Mouse (Mus musculus): Measurements from ENCODE around the gene Kcnab2.
A peak's percentile ranks its signal among the peaks of the same experiment; 100 is the strongest.

The Kcnab2 gene

DNA sequence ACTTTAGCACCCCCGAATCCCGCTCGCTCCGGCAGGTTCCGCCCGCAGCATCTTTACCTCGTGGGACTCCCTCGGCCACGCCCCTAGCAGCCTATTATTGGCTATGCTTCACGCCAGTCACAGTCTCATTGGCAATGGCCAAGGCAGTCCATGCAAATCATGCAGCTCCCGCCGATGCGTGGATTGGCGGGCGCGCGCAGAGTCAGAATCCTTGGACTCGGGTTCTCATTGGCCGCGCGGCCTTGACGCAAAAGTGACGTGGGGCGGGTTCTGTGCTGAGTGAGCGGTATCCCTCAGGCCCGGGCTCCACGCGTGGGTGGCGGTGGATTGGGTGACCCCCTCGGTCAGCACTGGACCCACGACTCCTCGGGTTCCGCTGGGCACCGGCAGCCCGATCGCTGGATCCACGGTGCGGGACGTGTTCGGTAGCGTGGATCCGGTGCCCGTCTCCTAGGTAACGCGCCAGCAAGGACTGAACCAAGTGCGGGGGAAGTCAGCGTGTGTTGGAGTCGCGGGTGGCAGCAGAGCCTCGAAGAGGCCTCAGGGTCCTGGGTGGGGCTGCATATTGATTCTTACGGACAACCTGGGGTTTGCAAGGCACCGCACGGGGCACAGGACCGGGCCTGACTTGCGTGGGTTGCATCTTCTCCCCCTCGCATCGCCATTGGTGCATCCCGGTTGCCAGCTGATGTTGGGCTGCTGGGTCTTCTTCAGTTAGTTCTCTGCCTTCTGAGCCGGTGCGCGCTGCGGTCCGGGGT lies at the start of gene Kcnab2:
TSS of gene Kcnab2 (minus strand) at position 406 of the 758 bp plus-strand sequence.
- peak; percentile 92 for ATAC-seq (ENCODE audit: insufficient number of reproducible peaks, low FRiP score, low TSS enrichment)

DNA sequence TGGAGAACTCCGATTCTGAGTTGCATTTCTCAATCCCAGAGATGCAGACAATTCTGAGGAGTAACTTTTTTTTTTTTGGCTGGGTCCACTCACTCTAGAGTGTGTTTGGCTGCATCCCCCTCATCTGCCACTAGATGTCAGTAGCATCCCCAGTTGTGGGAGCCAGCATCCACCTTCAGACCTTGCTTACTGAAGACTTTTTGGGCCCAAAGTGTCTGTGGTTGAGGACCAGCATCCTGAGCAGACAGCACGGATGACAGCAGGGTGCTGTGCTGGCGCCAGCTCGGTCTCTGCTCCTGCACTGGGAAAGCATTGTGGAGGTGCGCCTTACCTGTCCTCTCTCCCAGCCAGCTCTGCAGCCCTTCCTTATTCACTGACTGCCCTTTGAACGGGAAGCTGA lies 42.4 kb upstream of the Kcnab2 start:
- peak; percentile 87 for ATAC-seq (ENCODE audit: insufficient number of reproducible peaks, low FRiP score, low TSS enrichment)

DNA sequence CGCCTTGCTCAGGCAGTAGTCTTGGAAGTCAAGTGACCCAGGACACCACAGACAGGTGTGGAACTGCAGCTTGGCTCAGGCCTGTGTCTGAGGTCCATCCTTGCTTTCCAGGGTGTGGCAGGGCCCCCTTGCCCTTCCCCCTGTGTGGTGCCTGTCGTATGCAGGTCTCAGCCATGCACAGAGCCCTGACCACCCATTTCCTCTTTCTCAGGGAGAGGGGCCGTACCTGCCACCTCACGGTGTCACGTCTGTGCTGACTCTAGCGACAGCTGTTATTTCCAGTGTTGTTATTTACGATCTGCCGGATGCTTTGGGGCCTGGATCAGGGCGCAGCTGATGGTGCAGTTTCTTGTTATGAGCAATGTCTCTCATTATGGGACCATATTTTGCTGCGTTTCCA lies 41.4 kb upstream of the Kcnab2 start:
- ATAC-seq (ENCODE audit: insufficient number of reproducible peaks, low FRiP score, low TSS enrichment) = no peak

DNA sequence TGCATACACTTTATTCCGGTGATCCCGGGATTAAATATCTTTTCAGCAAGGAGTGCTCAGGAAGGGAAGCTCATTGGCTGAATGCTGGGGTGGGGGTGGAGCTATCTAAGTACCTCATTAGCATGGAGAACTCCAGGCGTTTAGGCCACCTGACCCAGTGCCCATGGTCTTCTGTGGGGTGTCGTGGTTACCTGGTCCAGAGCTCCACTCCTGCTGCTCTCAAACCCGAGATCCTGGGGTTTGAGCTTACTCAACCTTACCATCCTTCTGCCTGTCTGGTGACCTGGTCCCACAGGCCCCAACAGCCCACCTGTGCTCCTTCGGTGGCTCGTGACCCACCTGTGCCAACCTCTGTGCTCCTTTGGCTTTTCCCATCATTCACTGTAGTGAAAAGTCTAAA lies 37.2 kb upstream of the Kcnab2 start:
- ATAC-seq (ENCODE audit: insufficient number of reproducible peaks, low FRiP score, low TSS enrichment) = no peak

DNA sequence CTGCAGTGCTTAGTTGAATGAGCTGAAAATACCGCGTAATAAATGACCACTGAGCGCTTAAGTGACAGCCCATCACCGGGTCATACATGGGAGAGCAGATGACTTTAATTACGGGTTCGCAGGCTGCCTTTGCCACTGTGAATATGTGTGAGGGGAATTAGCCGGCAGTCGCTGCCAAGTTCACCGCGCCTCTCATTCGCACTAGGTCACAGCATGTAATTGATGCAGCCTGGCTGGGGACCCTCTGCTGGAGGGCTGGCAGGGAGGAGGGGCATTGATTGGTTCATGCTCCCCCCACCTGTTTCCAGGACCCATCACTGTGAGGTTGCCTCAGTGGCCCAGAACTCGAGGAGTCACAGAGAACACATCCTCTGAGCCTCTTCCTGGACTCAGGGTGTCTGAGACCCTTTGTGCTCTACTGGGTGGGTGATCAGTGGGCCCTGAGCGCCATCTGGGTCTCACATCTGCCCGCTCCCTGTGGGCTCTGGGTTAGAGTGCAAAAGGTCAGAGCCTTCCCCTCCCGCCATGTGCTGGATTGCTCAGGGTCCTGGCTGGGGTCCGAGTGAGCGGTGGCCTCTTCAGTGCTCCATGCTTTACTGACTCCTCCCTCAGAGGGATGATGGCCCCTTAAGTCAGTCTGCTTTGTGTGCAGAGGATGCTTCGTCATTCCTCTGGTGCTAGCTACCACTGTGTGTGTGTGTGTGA lies 34.7 kb upstream of the Kcnab2 start:
- no peak for ATAC-seq (ENCODE audit: insufficient number of reproducible peaks, low FRiP score, low TSS enrichment)

DNA sequence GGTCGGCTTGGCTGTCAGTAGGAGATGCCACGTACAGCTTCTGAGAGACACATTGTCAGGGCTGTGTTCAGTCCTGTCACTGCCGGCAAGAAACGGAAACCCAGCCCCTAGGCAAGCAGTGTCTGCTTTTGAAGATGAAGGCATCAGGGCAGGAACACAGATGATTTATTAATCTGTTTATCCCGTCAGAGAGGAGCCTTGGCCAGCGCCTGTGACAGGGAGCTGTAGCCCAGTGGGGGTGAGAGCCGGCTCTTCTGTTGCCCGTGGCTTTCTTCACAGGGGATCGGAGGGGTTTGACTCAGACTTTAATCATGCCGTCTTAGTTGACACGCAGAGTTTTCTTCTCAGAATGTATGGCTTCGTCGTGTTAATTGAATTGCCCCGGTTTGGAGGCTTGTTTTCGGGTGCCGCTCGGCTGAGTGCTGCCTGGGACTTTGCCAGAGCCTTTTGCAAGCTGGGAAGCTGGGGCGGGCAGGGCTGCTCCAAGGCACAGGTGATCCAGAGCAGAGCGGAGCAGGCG lies 16.7 kb upstream of the Kcnab2 start:
- no peak for ATAC-seq (ENCODE audit: insufficient number of reproducible peaks, low FRiP score, low TSS enrichment)

DNA sequence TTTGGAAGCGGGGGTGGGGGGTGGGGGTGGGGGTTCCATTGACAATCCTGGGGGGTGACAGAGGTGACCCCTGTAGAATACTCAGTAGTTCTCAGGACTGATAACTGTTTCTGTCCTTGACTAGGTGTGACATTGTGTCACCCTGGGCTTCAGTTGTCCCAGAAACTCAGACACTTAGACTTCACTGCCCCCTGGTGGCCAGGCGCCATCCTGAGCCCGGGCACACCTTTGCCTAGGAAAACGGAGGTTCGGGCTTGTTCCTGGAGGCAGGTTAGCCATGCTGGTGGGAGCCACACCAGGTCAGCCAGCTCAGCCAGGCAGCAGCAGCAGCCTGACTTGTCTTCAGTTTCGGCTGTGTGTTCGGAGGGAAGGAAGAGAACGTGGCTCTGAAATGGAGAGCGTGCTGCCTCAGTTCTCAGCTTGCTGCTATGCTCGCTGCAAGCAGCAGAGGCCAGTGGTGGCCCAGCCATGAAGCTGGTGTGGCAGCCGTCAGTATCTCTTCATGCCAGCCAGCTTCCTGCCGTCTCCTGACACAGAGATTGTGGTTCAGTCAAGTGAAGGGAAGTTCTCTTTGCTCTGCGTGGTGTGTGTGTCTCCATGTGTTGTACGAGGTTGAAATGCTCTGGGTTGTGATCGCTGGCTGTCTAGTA lies 13.7 kb upstream of the Kcnab2 start:
- ATAC-seq (ENCODE audit: insufficient number of reproducible peaks, low FRiP score, low TSS enrichment) = 0 out of 2 replicates have a peak, but pooled peaks have one; percentile 56

DNA sequence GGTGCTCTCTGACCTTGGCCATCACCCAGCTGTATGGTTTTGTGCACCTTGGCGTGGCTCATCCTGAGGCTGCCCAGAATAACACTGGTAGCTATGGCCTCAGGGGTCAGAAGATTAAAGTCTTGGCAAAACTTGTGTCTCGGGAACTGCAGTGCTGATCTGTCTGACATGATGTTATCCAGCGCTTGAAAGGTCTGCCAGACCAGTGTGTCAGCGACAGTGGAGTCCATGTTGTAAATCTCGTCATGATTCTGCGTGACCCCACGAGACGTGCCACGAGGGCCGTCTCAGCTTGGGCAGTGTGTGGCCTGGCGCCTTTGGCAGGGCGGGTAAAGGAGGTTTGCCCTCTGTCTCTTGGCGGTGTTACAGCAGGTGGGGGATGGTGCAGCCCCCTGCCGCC lies 12.6 kb upstream of the Kcnab2 start:
- no peak for ATAC-seq (ENCODE audit: insufficient number of reproducible peaks, low FRiP score, low TSS enrichment)

DNA sequence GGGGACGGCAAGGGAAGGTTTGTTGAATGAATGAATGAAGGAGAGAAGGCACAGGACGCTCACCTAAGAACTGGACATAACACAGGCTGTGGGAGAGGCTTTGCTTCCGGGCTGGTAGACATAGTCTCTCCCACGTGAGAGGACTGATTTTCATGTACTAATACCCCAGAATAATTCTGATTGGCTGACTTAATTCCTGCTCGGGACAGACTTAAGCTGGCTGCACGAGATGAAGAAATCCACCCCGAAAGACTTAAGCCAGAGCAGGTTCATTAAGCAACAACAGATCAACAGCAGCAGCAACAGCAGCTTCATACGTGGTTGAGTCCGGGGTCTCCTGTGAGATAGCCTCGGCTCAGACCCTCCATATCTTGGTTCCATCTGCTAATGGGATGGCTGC lies 10.4 kb upstream of the Kcnab2 start:
- no peak for ATAC-seq (ENCODE audit: insufficient number of reproducible peaks, low FRiP score, low TSS enrichment)

DNA sequence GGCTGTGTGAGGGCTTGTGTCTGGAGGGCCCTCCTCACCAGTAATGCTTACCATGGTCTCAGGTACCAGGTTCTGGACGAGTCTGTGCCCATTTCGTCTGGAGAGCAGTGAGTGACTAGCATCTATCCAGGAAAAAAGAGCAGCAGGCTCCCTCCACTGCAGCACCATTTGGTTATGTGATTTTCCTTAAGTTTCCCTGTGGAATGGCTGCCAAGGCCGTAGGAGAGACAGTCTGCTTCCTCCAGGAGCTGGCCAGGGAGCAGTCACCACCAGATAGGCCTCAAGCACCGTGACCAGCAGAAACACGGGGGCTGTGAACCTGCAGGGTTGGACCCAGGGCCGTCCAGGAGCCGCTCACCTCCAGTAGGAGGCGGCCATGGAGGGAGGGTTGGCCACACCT lies 2.8 kb upstream of the Kcnab2 start:
- ATAC-seq (ENCODE audit: insufficient number of reproducible peaks, low FRiP score, low TSS enrichment) = no peak

DNA sequence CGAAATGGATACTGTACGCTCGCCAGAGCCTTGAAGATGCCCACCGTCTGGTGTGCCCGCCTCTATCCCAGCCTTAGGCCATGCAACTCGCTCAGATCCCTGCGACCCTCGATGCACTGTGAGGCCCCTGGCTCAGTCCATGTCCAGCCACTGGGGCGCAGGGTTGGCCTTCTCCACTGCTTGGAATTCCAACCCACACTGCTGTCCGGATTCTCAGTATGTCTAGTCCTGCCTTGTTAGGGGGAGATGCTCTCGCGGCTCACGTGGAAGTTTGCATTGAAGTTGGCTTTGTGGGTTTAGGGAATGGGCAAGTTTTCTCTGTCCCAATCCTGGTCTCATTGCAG lies 525 bp upstream of the Kcnab2 start:
- 0 out of 2 replicates have a peak, but pooled peaks have one; percentile 0 for ATAC-seq (ENCODE audit: insufficient number of reproducible peaks, low FRiP score, low TSS enrichment)

DNA sequence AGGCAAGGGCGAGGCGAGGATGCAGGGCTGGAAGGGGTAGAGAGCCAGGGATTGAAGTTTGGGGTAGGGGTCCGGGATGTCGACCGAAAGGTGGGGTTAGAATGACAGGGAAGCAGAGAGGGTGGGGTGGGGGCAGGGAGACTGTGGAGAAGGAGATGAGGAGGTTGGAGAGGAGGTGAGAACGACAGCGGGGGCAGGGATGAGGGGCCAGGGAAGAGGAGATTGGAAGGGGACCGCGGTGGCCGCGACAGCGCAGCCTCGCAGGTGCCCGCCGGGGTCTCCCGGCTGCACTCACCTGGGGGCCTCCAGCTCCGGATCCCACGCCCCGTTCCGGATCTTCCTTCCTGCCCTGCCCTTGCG lies 585 bp downstream of the Kcnab2 start:
- ATAC-seq (ENCODE audit: insufficient number of reproducible peaks, low FRiP score, low TSS enrichment) = no peak

DNA sequence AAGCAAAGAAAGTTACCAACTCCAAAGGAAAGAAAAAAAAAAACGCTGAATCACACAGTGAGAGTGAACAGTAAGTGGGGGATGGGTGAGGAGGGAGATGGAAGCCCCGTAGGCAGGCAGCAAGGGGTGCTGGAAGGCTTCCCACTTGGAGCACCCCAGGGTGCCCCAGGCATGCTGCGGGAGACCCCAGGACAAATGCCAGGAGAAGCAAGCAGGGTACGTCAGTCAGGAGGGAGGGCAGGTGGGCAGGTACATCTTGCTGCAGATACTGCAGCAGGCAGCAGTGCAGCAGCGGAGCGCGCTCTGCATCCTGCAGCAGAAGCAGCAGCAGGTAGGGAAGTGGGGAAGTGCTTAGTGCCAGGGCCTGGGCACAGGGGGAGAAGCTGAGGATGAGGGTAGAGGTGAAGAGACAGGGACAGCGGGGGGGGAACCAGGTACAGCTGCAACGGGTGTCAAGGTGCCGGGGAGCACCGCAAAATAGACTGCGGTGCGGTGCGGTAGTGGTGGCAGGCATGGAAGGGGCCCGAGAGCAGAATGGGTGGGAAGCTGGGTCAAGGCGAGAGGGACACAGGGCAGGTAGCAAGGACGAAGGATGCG lies 1.1 kb downstream of the Kcnab2 start, which contains the start of gene Nphp4:
TSS of gene Nphp4 (plus strand) at position 280 of the 597 bp plus-strand sequence.
- no peak for ATAC-seq (ENCODE audit: insufficient number of reproducible peaks, low FRiP score, low TSS enrichment)

DNA sequence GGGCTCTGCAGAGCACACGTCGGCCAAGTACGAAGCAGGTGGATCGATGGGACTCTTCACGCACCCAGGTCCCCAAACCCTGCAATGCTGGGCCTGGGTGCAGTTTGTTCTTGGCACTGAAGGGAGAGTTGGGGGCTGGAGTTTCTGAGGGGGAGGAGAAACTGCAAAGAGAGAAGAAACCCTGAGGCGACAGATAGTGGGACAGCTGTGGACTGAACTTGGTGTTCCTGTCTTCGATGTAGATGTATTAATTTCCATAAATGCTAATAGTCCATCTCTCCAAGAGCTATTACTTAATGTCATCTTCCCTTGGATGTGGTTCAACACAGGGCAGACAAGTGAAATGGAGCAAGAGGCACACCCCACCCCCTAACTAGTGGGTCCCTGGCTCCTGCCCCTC lies 1.7 kb downstream of the Kcnab2 start:
- ATAC-seq (ENCODE audit: insufficient number of reproducible peaks, low FRiP score, low TSS enrichment) = no peak

DNA sequence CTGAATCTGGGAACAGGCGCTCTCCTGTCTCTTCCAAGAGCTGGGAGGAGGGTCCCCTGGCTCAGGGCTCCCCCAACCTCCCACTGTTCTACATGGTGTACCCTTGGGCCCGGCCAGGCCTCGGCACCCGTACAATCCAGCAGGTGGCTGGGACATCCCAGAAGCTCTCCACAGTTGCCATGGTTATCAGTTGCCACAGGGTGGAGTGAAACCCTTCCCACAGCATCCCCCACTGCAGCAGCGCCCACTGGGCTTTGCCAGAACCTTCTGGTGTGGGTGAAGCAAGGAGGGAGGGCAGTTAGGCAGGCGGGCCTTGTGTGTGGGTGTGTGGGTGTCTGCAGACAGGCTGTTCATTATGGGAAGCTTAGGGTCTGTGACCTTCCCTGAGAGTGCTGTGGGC lies 9.7 kb downstream of the Kcnab2 start:
- ATAC-seq (ENCODE audit: insufficient number of reproducible peaks, low FRiP score, low TSS enrichment) = no peak

DNA sequence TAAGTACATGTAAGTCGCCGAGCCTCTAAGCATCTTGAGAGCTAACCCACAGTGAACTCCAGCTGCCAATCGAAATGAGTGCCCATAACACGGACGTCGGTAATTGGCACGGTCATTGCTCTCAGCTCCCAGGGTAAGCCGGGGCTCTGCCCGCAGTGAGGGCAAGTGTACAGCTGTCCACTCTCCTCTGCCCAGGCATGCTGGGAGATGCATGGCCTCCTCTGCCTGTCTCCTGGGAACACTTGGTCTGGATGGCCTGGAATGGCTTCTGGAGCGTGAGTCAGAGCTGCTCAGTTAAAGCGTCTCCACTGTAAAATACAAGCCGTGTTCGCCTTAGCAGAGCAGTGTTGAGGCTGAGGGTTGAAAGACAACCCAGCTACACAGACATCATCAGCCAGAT lies 11.1 kb downstream of the Kcnab2 start:
- ATAC-seq (ENCODE audit: insufficient number of reproducible peaks, low FRiP score, low TSS enrichment) = no peak

DNA sequence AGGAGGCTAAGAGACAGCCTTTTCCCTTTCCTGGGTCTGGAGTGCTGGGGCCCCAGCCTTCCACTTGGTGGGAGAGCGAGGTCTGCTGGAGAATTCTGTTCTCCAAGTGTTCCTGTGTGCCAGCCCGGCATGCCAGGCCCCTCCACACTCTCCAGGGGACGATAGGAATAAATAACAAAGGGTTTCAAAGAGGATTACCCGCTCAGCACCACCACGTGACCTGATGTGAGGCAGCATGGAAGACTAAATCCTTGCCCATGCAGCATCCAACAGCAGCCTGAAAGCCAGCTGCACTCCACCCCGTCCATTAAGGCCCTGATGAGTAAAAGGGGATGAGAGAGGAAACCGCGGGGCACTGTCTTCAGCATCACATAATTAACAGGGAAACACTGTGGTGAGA lies 12.6 kb downstream of the Kcnab2 start:
- ATAC-seq (ENCODE audit: insufficient number of reproducible peaks, low FRiP score, low TSS enrichment) = no peak

DNA sequence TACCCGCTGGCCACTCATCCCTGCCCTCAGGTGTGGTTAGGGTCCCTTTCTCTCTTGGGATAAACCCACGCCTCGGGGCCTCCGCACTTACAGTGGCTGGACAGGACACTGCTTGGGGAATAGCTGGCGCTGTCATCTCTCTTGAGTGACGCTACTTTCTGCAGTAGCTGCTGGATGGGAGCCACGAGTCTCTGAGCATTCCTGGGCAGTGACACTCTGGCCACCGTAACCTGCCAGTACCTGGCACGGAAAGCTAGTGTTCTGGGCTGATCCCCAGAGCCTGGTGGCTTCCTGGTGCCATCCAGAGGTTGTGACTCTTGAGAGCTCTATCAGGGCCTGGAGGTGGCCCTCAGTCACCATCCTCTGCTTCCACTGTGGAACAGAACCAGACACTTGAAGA lies 14.5 kb downstream of the Kcnab2 start:
- no peak for ATAC-seq (ENCODE audit: insufficient number of reproducible peaks, low FRiP score, low TSS enrichment)

DNA sequence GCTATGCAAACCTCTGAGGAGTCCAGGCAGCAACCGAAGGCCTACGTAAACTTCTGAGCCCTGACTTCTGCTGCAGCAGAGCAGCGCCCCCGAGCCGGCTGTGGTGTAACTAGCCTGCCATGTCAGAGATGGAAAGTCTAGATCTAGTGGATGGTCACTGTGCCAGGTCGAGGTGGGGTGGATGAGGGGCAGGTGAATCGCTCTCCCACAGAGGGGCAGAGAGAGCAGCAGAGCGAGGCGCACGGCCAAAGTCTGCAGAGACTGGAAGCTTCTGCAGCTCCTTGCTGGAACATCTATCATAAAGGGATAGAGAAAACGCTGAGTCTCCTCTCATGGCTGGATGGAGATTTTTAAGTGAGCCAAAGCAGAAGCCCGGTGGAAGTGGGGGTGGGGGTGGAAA lies 15.2 kb downstream of the Kcnab2 start:
- ATAC-seq (ENCODE audit: insufficient number of reproducible peaks, low FRiP score, low TSS enrichment) = no peak

DNA sequence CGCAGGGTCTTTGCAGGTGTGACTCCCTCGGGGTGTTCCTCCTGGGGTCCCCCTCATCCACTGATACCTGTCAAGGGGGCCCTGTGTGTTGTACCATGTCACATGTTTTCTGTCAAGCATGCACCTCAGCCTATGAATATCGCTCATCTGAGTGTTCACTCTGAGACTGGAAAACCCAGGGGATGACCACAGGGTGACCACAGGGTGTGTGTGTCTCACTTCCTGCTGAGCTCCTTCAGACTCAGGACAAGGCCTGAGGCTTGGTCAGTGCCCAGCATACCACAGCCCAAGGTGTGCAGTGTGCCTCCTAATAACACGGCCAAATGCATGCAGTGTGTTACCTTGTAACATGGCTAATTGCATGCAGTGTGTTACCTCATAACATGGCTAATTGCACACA lies 20.0 kb downstream of the Kcnab2 start:
- no peak for ATAC-seq (ENCODE audit: insufficient number of reproducible peaks, low FRiP score, low TSS enrichment)

DNA sequence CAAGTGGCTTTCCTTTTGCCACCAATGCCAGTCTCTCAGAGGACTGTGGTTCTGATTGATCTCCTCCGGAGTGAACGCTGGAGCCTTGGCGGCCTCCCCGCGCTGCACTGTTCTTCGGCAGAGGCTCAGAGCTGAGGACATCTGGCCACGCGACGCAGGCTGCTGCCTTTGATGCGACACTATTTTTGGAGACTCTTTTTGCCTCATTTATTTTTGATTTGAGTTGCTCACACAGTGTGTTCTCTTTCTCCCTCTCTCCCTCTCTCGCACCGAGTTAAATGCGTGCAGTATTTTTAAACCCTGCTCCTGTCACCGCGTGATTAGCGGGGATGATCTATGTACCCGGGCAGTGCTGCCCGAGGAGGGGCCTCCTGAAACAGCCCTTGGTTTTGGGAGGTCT lies 21.1 kb downstream of the Kcnab2 start:
- no peak for ATAC-seq (ENCODE audit: insufficient number of reproducible peaks, low FRiP score, low TSS enrichment)
